Mouse (Mus musculus) megakaryocyte, embryonic 14.5 days (primary cell): ENCODE data around the gene Hoxd11.

Experiments used
- FLI1 ChIP-seq: IDR thresholded peaks from 2 replicates; pipeline ENCODE4 v1.6.1; 2012; ENCODE audit warnings: low read length, inconsistent platforms, mixed read lengths
- GATA1 ChIP-seq: IDR thresholded peaks from 3 replicates; pipeline ENCODE4 v1.6.1; 2012; ENCODE audit warnings: mixed read lengths, low read length, inconsistent platforms, borderline replicate concordance

GRCm38 (mm10) chr2:74704393-74704998 lies 25.1 kb downstream of the Hoxd11 start, which contains the start of gene Hoxd8:
- TF ChIP-seq GATA1 (no peak), FLI1 (no peak)
